Mouse (Mus musculus) embryonic stem cell, embryonic (primary cell): Measurements from ENCODE around the gene Gemin7.

ENCODE experiments used
- CTCF ChIA-PET, 4 experiments: fragments of 300-600 bp in 2 of 4; fragments of 350-600 bp in 2 of 4; sonication (Branson Sonifier 250); formaldehyde crosslinking; loops; one replicate each; lab custom pipeline; 2022; ENCODE audit warnings: inconsistent platforms in 2 of 4; lab: Charles Lee
- POLR2A ChIA-PET, 4 experiments: fragments of 300-600 bp in 2 of 4; fragments of 350-600 bp in 2 of 4; sonication (Branson Sonifier 250); formaldehyde crosslinking; loops; one replicate each; lab custom pipeline; 2022; ENCODE audit warnings: antibody characterized with exemption in 4 of 4, inconsistent platforms in 1 of 4; lab: Charles Lee

Gene Gemin7

GRCm38 (mm10) chr7:19577141-19577852 lies at the start of gene Gemin7, which contains the start of gene Zfp296:
Gene Gemin7, minus strand, starts transcription at chr7:19577595.
Gene Zfp296, plus strand, starts transcription at chr7:19577287.
- CTCF ChIA-PET = interaction anchor here in 3 of 4 experiments (0.8 to 5.1 kb wide), 4 partner anchors 10 to 12 kb away, joined by 3 to 48 read pairs (median 27); no protein-coding TSS in a partner anchor

GRCm38 (mm10) chr7:19623433-19623832 lies 46.0 kb upstream of the Gemin7 start:
- CTCF ChIA-PET = interaction anchor here in 3 of 4 experiments (0.9 to 1.9 kb wide), 4 partner anchors 13 to 46 kb away, joined by 3 to 5 read pairs (median 3); partner anchors contain the start of gene Clasrp (in 1 of the 3)
- POLR2A ChIA-PET = interaction anchor here (0.5 to 3.3 kb wide), 16 partner anchors 8 to 118 kb away, joined by 3 to 16 read pairs (median 4); partner anchors contain the start of genes Clptm1 (in 2 of the 4), Apoe (in 1 of the 4) and Clasrp (in 1 of the 4)

More at GRCm38 (mm10) chr7:19577141-19577852, at the start of gene Gemin7, which contains the start of gene Zfp296:
- POLR2A ChIA-PET = interaction anchor here (0.6 to 4.5 kb wide), 16 partner anchors 8 to 214 kb away, joined by 3 to 33 read pairs (median 6); partner anchors contain the start of genes Ppp1r37 (in 2 of the 4), Clasrp (in 1 of the 4) and Relb (in 1 of the 4)

DNA sequence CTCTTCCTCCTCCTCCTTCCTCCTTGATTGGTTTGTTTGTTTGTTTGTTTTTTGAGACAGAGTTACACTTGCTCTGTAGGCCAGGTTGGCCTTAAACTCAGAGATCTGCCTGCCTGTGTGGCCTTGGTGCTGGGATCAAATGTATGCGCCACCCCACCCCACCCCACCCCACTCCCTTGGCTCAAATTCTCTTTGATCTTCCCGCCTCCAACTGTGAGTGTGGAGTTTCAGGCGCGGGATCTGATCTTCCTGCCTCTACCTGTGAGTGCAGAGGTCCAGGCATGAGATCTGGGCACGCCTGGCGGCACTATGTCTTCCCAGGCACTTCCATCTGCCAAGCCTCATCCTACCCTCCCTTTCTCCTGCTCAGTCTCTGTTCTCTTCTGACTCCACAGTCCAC lies 44.8 kb upstream of the Gemin7 start:
- ChIA-PET POLR2A (interaction anchor here in 2 of 4 experiments (0.6 to 3.3 kb wide), 15 partner anchors 9 to 554 kb away, joined by 3 to 16 read pairs (median 3); partner anchors contain the start of genes Apoc1 (in 1 of the 2), Apoe (in 1 of the 2) and Tomm40 (in 1 of the 2)), CTCF (interaction anchor here in 3 of 4 experiments (0.7 to 2.8 kb wide), 5 partner anchors 31 to 43 kb away, joined by 3 to 9 read pairs (median 3); no protein-coding TSS in a partner anchor)

GRCm38 (mm10) chr7:19620811-19621210 lies 43.4 kb upstream of the Gemin7 start:
- ChIA-PET POLR2A (interaction anchor here in 3 of 4 experiments (0.8 to 3.2 kb wide), 14 partner anchors 7 to 79 kb away, joined by 3 to 27 read pairs (median 4); partner anchors contain the start of genes Apoe (in 2 of the 3), Clasrp (in 1 of the 3) and Relb (in 1 of the 3)), CTCF (interaction anchor here in 3 of 4 experiments (0.7 to 3.8 kb wide), 10 partner anchors 10 to 216 kb away, joined by 3 to 22 read pairs (median 7); partner anchors contain the start of genes Ckm (in 1 of the 3) and Clptm1 (in 1 of the 3))

- POLR2A ChIA-PET = interaction anchor here (0.5 to 3.2 kb wide), 27 partner anchors 9 to 551 kb away, joined by 3 to 27 read pairs (median 4); partner anchors contain the start of genes Clasrp (in 2 of the 4), Relb (in 2 of the 4), Apoe (in 1 of the 4) and Clptm1 (in 1 of the 4)
- CTCF ChIA-PET = interaction anchor here (0.5 to 3.8 kb wide), 36 partner anchors 9 to 220 kb away, joined by 3 to 26 read pairs (median 4); partner anchors contain the start of genes Bloc1s3 (in 1 of the 4), Ckm (in 1 of the 4), Clasrp (in 1 of the 4) and Ppp1r37 (in 1 of the 4)
Measured at GRCm38 (mm10) chr7:19619004-19619801, 41.8 kb upstream of the Gemin7 start.

- CTCF ChIA-PET = interaction anchor here in 1 of 4 experiments (1.0 kb wide), 1 partner anchor 25 kb away, joined by 3 read pairs; no protein-coding TSS in a partner anchor
- POLR2A ChIA-PET = interaction anchor here in 3 of 4 experiments (0.5 to 4.9 kb wide), 8 partner anchors 9 to 40 kb away, joined by 3 to 20 read pairs (median 3); partner anchors contain the start of genes Clasrp (in 1 of the 3) and Relb (in 1 of the 3)
Measured at GRCm38 (mm10) chr7:19615036-19615577, 37.7 kb upstream of the Gemin7 start.

DNA sequence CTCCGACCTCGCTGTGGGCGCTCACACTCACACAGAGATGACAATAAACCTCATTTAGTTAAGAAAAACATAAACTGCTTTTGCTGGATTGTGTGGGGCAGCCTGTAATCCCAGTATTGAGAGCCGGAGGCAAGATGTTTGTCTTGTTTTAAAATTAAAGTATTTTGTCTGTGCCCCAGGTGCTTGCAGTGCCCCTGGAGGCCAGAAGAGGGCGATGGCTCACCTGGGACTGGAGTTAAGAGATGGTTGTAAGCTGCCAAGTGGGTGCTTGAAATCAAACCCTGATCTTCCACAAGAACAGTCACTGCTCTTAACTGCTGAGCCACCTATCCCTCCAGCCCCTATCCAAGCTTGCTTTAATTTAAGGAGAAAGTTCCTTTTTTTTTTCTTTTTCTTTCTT lies 33.6 kb upstream of the Gemin7 start:
- CTCF ChIA-PET = interaction anchor here in 3 of 4 experiments (0.6 to 3.0 kb wide), 12 partner anchors 10 to 255 kb away, joined by 3 to 18 read pairs (median 4); partner anchors contain the start of gene Relb (in 1 of the 3)
- POLR2A ChIA-PET = interaction anchor here in 3 of 4 experiments (0.5 to 3.4 kb wide), 13 partner anchors 9 to 557 kb away, joined by 3 to 9 read pairs (median 3); partner anchors contain the start of genes Bcam (in 1 of the 3) and Relb (in 1 of the 3)

GRCm38 (mm10) chr7:19609641-19610332 lies 32.4 kb upstream of the Gemin7 start:
- POLR2A ChIA-PET = interaction anchor here in 2 of 4 experiments (0.8 to 3.4 kb wide), 12 partner anchors 8 to 35 kb away, joined by 3 to 11 read pairs (median 6); partner anchors contain the start of gene Relb (in 1 of the 2)
- CTCF ChIA-PET = interaction anchor here (0.6 to 2.1 kb wide), 9 partner anchors 9 to 352 kb away, joined by 3 to 5 read pairs (median 3); partner anchors contain the start of gene Ckm (in 1 of the 4)

- ChIA-PET CTCF (interaction anchor here (0.5 to 3.4 kb wide), 9 partner anchors 12 to 202 kb away, joined by 3 to 18 read pairs (median 5); partner anchors contain the start of genes Ckm (in 2 of the 4) and Nectin2 (in 1 of the 4)), POLR2A (interaction anchor here (0.5 to 2.6 kb wide), 8 partner anchors 11 to 477 kb away, joined by 3 to 9 read pairs (median 5); no protein-coding TSS in a partner anchor)
Measured at GRCm38 (mm10) chr7:19607291-19607690, 29.9 kb upstream of the Gemin7 start.

DNA sequence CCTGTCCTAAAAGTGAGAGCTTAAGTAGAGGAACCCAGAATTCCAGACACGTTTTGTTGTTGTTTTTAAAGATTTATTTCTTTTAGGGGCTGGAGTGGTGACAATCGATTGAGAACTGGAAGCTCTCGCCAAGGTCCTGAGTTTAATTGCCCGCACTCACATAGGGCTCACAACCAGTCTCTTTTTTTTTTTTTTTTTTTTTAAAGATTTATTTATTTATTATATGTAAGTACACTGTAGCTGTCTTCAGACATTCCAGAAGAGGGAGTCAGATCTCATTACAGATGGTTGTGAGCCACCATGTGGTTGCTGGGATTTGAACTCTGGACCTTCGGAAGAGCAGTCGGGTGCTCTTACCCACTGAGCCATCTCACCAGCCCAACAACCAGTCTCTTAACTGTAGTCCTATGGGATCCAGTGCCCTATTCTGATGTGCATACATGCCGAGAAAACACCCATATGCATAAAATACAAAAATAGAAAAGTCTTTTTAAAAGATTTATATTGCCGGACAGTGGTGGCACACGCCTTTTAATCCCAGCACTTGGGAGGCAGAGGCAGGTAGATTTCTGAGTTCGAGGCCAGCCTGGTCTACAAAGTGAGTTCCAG lies 27.3 kb upstream of the Gemin7 start:
- ChIA-PET POLR2A (interaction anchor here (0.5 to 4.4 kb wide), 30 partner anchors 9 to 296 kb away, joined by 3 to 20 read pairs (median 3); partner anchors contain the start of genes Apoe (in 1 of the 4), Relb (in 1 of the 4) and Tomm40 (in 1 of the 4)), CTCF (interaction anchor here in 3 of 4 experiments (0.6 to 3.0 kb wide), 10 partner anchors 14 to 248 kb away, joined by 3 to 33 read pairs (median 4); no protein-coding TSS in a partner anchor)

DNA sequence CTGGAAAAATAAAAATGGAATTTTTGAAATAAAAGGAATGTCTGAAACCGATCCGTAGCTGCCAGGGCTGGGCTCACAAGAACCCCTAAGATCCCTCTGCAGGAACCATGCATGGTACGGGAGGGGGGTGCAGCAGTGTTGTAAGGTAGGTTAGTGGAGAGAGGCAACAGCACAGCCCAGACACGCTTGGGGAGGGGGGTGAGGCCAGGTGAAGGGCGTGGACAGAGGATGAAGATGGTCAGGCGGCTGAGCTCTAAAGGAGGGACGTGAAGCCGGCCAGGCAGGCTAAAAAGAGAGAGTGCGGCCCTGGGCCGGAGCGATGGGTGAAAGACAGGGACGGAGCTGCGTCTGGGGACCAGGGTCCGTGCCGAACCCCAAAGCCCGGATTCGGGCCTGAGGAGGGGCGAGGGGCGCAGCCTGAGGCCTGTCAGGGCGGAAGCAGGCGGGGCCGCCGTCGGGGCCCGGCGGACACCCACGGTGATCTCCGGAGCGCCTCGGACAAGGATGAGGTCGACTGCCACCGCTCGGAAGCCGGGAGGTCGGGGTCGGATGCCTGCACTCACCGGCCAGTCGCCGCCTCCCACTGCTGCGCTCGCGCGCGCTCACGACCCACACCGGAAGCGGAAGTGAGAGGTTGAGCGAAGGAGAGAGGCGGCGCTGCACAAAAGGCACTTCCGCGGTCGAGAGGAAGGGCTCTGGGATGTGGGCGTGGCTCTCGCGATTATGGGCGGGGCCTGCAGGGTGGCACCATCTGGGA lies 26.6 kb upstream of the Gemin7 start, which contains the start of gene Clasrp:
TSS of gene Clasrp (minus strand) at position 638 of the 757 bp plus-strand sequence.
- ChIA-PET CTCF (interaction anchor here in 3 of 4 experiments (0.6 to 3.0 kb wide), 12 partner anchors 14 to 259 kb away, joined by 3 to 33 read pairs (median 4); partner anchors contain the start of gene Ercc1 (in 1 of the 3)), POLR2A (interaction anchor here (0.5 to 4.4 kb wide), 34 partner anchors 9 to 296 kb away, joined by 3 to 20 read pairs (median 3); partner anchors contain the start of genes Apoe (in 1 of the 4), Relb (in 1 of the 4) and Tomm40 (in 1 of the 4))

DNA sequence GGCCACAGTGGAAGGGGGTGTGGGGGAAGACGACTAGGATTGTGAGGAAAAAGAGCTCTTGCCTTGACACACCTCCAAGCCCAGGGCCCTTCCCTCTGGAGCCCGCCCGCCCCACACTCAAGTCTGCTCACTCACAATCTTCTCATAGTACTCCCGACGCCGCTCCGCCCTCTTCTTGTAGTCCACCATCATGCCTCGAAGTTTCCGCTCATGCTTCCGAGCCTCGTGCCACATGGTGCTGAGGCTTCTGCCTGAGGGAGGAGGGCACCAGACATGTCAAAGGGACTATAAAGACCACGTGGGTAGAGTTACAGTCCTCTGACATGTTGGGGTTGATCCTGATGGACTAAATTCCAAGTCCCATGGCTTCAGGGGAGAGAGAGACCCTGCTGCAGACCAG lies 25.7 kb upstream of the Gemin7 start:
- ChIA-PET POLR2A (interaction anchor here in 2 of 4 experiments (0.6 to 4.4 kb wide), 15 partner anchors 8 to 95 kb away, joined by 3 to 20 read pairs (median 4); partner anchors contain the start of genes Relb (in 2 of the 2) and Apoe (in 1 of the 2)), CTCF (interaction anchor here in 2 of 4 experiments (0.9 to 3.0 kb wide), 3 partner anchors 13 to 258 kb away, joined by 3 to 33 read pairs (median 13); partner anchors contain the start of gene Ercc1 (in 1 of the 2))

DNA sequence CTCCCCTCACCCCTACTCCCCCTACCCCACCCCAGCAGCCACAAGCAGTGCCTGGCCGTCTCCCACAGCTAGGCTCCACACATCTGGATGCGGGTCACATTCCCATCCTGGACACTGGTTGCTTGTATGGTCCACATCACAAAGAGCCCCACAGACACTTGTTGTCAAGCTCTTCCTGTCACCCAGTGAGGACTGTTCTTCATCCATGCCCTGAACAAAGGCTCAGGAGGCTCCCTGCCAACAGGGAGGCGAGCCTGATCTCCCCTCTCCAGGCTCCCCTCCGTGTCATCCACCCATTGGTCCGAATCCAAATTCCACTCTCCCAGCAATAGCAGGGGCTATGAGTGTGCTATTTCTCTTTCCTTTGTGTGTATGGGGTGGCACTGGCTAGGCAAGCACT lies 23.2 kb upstream of the Gemin7 start:
- CTCF ChIA-PET = interaction anchor here (0.7 to 4.5 kb wide), 6 partner anchors 11 to 68 kb away, joined by 3 to 35 read pairs (median 8); no protein-coding TSS in a partner anchor
- POLR2A ChIA-PET = interaction anchor here in 3 of 4 experiments (0.5 to 4.4 kb wide), 13 partner anchors 8 to 132 kb away, joined by 3 to 20 read pairs (median 4); no protein-coding TSS in a partner anchor
